Mouse (Mus musculus) mesoderm, embryonic 11.5 days (tissue): Measurements from ENCODE around the gene Pdzph1.

Experiments used
- DNase-seq: peaks from one replicate; pipeline ENCODE4 v3.0.0-alpha.2; 2012; ENCODE audit warnings: low read depth, low spot score

The Pdzph1 gene

DNA sequence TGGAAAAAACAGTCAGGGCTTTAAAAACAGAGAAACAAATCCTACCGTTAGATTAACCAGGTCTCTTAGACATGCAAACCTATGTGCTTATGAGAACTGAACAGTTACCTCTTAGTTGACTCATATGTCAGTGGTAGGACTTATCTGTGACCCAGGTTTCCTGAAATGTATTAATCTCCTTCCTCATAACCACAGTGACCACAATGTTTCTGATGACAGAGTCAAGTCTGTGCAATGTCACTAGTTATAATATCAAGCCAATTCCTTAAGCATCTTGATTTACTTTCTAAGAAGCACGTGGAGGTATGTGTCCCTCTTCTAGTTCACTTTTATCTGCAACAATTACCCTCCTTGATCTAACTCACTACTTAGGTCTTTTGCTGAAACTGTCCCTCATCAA is 68.4 kb downstream of the Pdzph1 start:
- DNase-seq: no peak

- DNase-seq: no peak
These were observed 71.2 kb downstream of the Pdzph1 start for GRCm38 (mm10) chr17:58919927-58920326.

DNA sequence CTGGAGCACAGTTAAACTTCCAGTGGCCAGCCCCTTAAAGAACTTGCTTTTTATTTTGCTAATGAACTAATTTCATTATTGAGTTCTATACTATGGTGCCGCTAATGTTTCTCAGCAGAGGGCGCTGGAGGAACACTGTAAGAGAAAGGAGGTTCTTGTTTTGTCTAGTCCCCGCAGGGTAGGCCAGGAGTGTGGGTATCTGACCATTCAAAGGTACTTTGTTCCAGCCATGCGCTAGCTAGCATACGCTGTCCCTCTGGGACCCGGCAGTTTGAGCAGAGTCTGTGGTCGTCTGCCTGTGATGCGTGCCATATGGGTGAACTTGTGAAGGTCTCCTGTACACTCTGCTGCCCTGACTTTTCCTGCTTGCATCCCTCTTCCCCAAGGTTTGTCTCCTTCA is 72.1 kb downstream of the Pdzph1 start:
- peak; percentile 57 for DNase-seq

DNA sequence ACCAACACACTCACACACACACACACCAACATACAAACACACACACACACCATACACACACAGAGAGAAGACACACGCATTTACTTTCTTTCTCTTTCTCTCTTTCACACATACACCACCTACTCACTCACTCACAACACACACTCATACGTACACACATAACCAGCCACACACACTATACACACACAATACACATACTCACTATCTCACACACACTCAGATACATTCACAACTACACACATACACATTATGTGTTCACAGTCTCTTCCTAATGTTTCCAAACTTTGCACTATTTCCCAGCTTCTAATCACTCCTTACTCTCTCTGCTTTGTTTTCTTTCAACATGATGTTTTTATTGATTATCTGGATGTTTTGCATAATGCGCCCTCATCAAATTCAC is 72.6 kb downstream of the Pdzph1 start:
- DNase-seq: no peak

- no peak for DNase-seq
These were observed 79.6 kb downstream of the Pdzph1 start for GRCm38 (mm10) chr17:58911564-58911963.

DNA sequence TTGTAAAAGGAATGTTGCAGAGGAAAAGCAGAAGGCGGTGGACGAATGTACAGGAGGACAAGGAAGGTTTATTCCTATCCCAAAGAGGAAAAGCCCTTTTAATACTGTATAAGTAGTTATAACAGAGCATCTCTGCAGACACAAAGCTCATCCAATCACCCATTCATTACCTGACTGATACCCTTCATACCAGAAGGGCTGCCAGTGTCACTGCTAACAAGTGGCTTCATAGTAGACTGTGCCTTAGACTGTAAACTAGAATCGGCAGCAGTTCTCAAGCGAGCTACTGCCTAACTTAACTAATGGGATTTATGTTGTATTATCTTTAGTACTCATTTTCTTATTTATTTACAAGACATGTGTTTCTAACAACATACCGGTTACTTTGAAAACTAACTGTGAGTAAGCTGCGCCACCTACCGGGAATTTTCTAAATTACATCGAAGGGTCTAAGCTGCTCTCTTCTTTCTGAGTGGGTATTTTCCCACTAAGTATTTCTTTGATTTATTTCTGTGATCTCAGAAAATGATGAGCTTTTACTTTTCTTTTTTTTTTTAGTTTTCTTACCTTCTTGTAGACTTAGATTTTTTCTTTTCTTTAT is 82.0 kb downstream of the Pdzph1 start:
- peak; percentile 63 for DNase-seq

GRCm38 (mm10) chr17:58906001-58906400 is 85.2 kb downstream of the Pdzph1 start:
- no peak for DNase-seq

DNA sequence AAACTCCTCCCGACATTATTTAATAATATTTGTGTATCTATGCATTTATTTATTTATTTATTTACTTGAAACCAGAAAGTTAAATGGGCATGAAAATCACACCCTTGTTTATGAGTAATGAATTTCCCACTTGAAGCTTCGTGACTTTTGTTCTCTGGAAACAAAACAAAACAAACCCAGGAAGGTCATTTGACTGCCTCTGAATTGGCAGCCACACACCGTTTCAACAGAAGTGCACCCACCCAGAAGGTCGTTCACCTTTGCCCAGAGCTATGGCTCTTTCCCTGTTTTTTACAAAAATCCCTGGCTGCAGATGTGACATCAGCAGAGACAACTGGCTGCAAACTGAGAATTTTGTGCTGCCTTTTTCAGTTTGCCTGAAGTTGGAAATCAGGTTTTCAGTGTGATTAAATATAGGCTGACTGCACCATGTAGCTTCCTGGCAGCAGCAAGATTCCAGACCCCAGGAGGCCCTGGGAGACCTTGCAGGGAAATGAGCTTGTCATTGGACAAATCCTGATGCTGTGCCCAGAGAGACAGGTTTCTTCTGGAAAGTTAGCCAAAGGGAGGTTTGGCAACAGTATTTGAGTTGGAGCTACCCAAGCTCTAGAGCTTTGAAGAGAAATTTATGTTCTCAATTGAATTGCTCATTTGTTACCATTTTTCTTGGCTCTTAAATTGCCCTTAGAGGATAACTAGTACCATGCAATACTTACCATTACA is 99.5 kb downstream of the Pdzph1 start:
- DNase-seq: no peak

- peak; percentile 14 for DNase-seq
These were observed 101.1 kb downstream of the Pdzph1 start for GRCm38 (mm10) chr17:58889905-58890645.

DNA sequence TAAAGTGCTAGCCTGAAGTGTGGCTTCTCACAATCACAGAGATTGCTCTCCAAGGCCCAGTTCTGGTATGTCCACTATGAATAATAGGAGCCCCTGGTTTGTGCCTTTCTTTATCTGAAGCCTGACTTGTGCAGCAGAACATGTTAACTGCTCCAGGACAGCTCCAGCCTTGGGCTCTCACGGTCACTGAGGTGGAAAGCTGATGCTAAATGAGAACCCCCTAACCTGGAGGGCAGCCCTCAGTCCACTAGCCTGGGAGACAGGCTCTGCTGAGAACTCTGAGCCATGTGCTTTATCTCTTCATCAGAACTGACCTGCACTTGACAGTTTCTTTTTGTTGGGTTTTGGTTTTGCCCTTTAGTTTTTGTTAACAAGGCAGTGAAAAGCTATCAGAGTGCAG is 106.8 kb downstream of the Pdzph1 start:
- DNase-seq: no peak

DNA sequence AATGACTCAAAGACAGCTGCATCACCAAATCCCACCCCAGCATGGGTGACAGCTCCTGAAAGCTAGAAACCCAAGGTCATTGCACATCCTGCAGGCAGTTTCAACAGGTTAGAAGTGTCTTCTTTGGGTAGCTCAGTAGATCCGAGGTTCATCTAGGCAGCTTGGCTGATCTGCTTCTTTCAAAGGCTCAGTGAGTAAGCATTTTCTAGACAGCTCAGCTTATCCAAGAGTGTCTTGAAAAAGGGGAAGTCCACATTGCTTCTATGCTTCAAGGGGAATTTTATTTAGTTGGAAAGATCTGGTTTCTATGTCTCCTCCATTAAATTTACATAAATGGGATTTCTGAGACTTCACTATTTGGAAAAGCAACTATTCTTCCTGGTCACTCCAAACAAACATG is 117.8 kb downstream of the Pdzph1 start:
- DNase-seq: no peak

- no peak for DNase-seq
These were observed 120.4 kb downstream of the Pdzph1 start for GRCm38 (mm10) chr17:58870795-58871194.
